In genomic region chr2:24456841-24457240, GRCm38 (mm10) we compare ENCODE assay signal across 17 mouse cellular contexts. TPM values are rescaled to one million over a fixed set of nuclear protein-coding genes. Genes with fewer than 3 reads are reported as not detected.
"Had no signal": no experiment of that assay in that cellular context is flagged by ENCODE, and none has a peak within 500 bp of the region (broad histone marks: within the 10 kb centered on the region; RNA-seq: fewer than 3 reads in every experiment).

No protein-coding gene starts in this region.

- H3K4me1 ChIP-seq: limb, embryonic 15.5 days; midbrain, embryonic 12.5 days had no signal

- H3K9ac ChIP-seq: intestine, embryonic 15.5 days; limb, embryonic 15.5 days; liver, embryonic 12.5 days; lung, embryonic 14.5 days; midbrain, embryonic 12.5 days had no signal

- ATAC-seq: intestine, embryonic 15.5 days; liver, embryonic 12.5 days; midbrain, embryonic 16.5 days had no signal

- H3K36me3 ChIP-seq: intestine, embryonic 15.5 days; limb, embryonic 15.5 days; liver, embryonic 12.5 days; midbrain, embryonic 12.5 days had no signal

- H3K4me2 ChIP-seq: intestine, embryonic 15.5 days; limb, embryonic 15.5 days; liver, embryonic 12.5 days; lung, embryonic 14.5 days; midbrain, embryonic 12.5 days had no signal

- H3K27ac ChIP-seq: intestine, embryonic 15.5 days; left cerebral cortex, adult 2 months; limb, embryonic 15.5 days; liver, embryonic 12.5 days; midbrain, embryonic 12.5 days had no signal

- DNase-seq: kidney, adult 2 months; lung, embryonic 14.5 days; lung, postnatal 10 days; lung, postnatal 4 days; right cerebral cortex, postnatal 14 days; thymus, postnatal 14 days had no signal

- H3K9me3 ChIP-seq: intestine, embryonic 15.5 days; limb, embryonic 15.5 days; liver, embryonic 12.5 days; midbrain, embryonic 12.5 days had no signal

- H3K4me3 ChIP-seq: intestine, embryonic 15.5 days; left cerebral cortex, adult 2 months; limb, embryonic 15.5 days; liver, embryonic 12.5 days; midbrain, embryonic 12.5 days had no signal

- H3K27me3 ChIP-seq: intestine, embryonic 15.5 days; limb, embryonic 15.5 days had no signal

RNA-seq across cellular contexts. Expression of gene Pax8, which starts 18.6 kb away (rescaled TPM):
- total RNA-seq: layer of hippocampus, adult 8-10 months; layer of hippocampus, postnatal 25 days; left cerebral cortex, adult 2 months; left cerebral cortex, postnatal 14 days; megakaryocyte-erythroid progenitor cell, adult 5-6 weeks had no signal
- polyA plus RNA-seq: limb, embryonic 11.5 days; liver, embryonic 12.5 days; lung, embryonic 14.5 days had no signal
